ENCODE assay signal across 7 mouse cellular contexts in the genomic region with DNA sequence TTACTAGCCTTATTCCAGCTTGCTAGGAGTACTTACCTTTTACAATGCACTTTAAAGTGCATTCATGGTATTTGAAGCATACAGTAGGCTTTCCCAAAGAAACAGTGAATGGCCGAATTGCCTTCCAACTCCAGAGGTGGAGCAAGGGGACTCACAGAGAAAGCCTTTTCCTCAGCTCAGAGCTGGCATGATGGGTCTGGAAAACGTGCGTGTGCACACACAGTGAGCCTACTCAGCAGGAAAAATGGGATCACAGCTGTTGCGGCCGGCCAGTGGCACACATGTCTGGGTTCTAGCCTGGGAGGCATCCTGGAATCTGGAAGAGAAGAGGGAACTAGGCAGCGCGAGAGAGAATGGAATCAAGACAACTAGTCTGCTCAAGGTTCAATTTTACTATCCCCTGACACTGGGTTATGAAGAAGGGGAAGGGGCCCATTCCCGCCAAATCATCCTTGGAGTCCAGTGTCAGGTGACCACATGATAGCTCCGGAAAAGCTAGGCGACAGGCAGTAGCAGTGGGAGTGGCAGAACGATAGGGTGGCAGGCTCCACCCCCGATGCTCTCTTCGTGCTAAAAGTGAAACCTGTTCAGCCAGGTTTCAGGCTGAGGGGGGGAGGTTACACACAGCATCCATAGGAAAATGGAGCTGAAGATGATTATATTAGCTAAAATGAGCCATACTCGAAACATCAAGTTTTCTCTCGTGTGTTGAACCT. TPM values are rescaled to one million over a fixed set of nuclear protein-coding genes. Genes with fewer than 3 reads are reported as not detected.
DNase-seq lines count a peak whose midpoint lies in the region; ATAC-seq and TF ChIP-seq lines count a peak whose summit lies in the region.

No protein-coding gene starts in this region.

- no peaks in the 10 kb centered on the region for H3K27me3 ChIP-seq in spleen, adult 2 months (ENCODE audit: control insufficient read depth, insufficient read depth, low read length)
- peaks cover 19% of the 10 kb centered on the region for H3K27me3 ChIP-seq in embryonic facial prominence, embryonic 10.5 days (replicated peaks; ENCODE audit: low read depth, poor library complexity, severe bottlenecking)
- no peaks in the 10 kb centered on the region for H3K27me3 ChIP-seq in midbrain, embryonic 15.5 days (replicated peaks)

- DNase-seq in spleen, adult 2 months (ENCODE audit: low read depth in 1 of 2, low spot score in 2 of 2) = peak in 1 of 2 experiments; percentile 17
- no peak for DNase-seq in spleen, postnatal 14 days (ENCODE audit: low spot score in 2 of 2)
- DNase-seq in embryonic facial prominence, embryonic 10.5 days (ENCODE audit: low spot score) = peak; percentile 39
- no peak for DNase-seq in left cerebral cortex, adult 9 months (ENCODE audit: low spot score in 2 of 2)
- DNase-seq in cerebellum, adult 9-11 months = no peak

- peak overlapping the region; percentile 46 for H3K4me3 ChIP-seq in spleen, adult 2 months (ENCODE audit: extremely low read depth, insufficient read depth, insufficient read length)
- peak overlapping the region; percentile 45 for H3K4me3 ChIP-seq in embryonic facial prominence, embryonic 10.5 days
- H3K4me3 ChIP-seq in midbrain, embryonic 15.5 days = peak overlapping the region; percentile 28

- no peaks in the 10 kb centered on the region for H3K9me3 ChIP-seq in embryonic facial prominence, embryonic 10.5 days
- H3K9me3 ChIP-seq in midbrain, embryonic 15.5 days = no peaks in the 10 kb centered on the region

- no peak for TF ChIP-seq POLR2A in spleen, adult 2 months (IDR thresholded peaks at IDR 0.05; ENCODE audit: low read depth, low read length)

- 16% methylated on average over 15 of the region's 15 CpGs for WGBS in spleen, adult 2 months
- WGBS in embryonic facial prominence, embryonic 10.5 days = 22% methylated on average over 15 of the region's 15 CpGs
- 21% methylated on average over 15 of the region's 15 CpGs for WGBS in midbrain, embryonic 15.5 days

- H3K27ac ChIP-seq in spleen, adult 2 months (ENCODE audit: insufficient read depth, low read length) = no peak overlapping the region
- H3K27ac ChIP-seq in embryonic facial prominence, embryonic 10.5 days (replicated peaks) = no peak overlapping the region
- H3K27ac ChIP-seq in midbrain, embryonic 15.5 days = no peak overlapping the region

- H3K9ac ChIP-seq in midbrain, embryonic 15.5 days = no peak overlapping the region

- H3K36me3 ChIP-seq in spleen, adult 2 months (ENCODE audit: control insufficient read depth, insufficient read depth, low read length) = no peaks in the 10 kb centered on the region
- H3K36me3 ChIP-seq in embryonic facial prominence, embryonic 10.5 days (replicated peaks) = no peaks in the 10 kb centered on the region
- no peaks in the 10 kb centered on the region for H3K36me3 ChIP-seq in midbrain, embryonic 15.5 days (replicated peaks)

- no peak for TF ChIP-seq CTCF in spleen, adult 2 months (IDR thresholded peaks at IDR 0.05; ENCODE audit: extremely low read depth, insufficient read depth, insufficient read length, insufficient replicate concordance)

- ATAC-seq in inflammation-experienced regulatory T-cells, adult 6 months = peak; percentile 76
- peak; percentile 72 for ATAC-seq in midbrain, embryonic 15.5 days (replicated peaks)

- peak overlapping the region; percentile 49 for H3K4me2 ChIP-seq in midbrain, embryonic 15.5 days

- H3K4me1 ChIP-seq in spleen, adult 2 months (ENCODE audit: control insufficient read depth, insufficient read depth, insufficient read length) = peaks cover 3% of the 10 kb centered on the region; the same call in 1 of the 2 replicates
- H3K4me1 ChIP-seq in embryonic facial prominence, embryonic 10.5 days = peaks cover 9% of the 10 kb centered on the region
- H3K4me1 ChIP-seq in midbrain, embryonic 15.5 days = peaks cover 3% of the 10 kb centered on the region; the same call in 1 of the 2 replicates

RNA-seq across cellular contexts. Expression of a gene that starts 22.3 kb away (rescaled TPM):
- polyA plus RNA-seq in spleen, adult 2 months (2012; rRNA removed) = 0.11 and 0.13 TPM in 2 replicates
- polyA plus RNA-seq in embryonic facial prominence, embryonic 10.5 days (2016; fragmentation: Nextera tagmentation; extraction: Ambion mirVana) = 0.23 and 0.79 TPM in 2 replicates
- 1 to 10 TPM; 1.0 to 3.3 (median 1.9) TPM for polyA plus RNA-seq in inflammation-experienced regulatory T-cells, adult 6 months (2017; shearing (Covaris generic))
- 2.0 and 3.0 TPM in 2 replicates for polyA plus RNA-seq in midbrain, embryonic 15.5 days (2015; fragmentation: Nextera tagmentation; extraction: Ambion mirVana)

RNA-seq across cellular contexts. Expression of a gene that starts 27.8 kb away (rescaled TPM):
- 0.50 and 0.55 TPM in 2 replicates for polyA plus RNA-seq in spleen, adult 2 months (2012; rRNA removed)
- polyA plus RNA-seq in embryonic facial prominence, embryonic 10.5 days (2016; fragmentation: Nextera tagmentation; extraction: Ambion mirVana) = 5.6 and 6.0 TPM in 2 replicates
- under 1 TPM; 0.11 to 0.68 (median 0.57) TPM for polyA plus RNA-seq in inflammation-experienced regulatory T-cells, adult 6 months (2017; shearing (Covaris generic))
- polyA plus RNA-seq in midbrain, embryonic 15.5 days (2015; fragmentation: Nextera tagmentation; extraction: Ambion mirVana) = 12.5 and 12.6 TPM in 2 replicates

RNA-seq across cellular contexts. Expression of a gene that starts 54.9 kb away (rescaled TPM):
- polyA plus RNA-seq in spleen, adult 2 months (2012; rRNA removed) = 11.6 and 12.9 TPM in 2 replicates
- 18.2 and 20.2 TPM in 2 replicates for polyA plus RNA-seq in embryonic facial prominence, embryonic 10.5 days (2016; fragmentation: Nextera tagmentation; extraction: Ambion mirVana)
- 1 to 10 TPM; 5.0 to 6.5 (median 5.5) TPM for polyA plus RNA-seq in inflammation-experienced regulatory T-cells, adult 6 months (2017; shearing (Covaris generic))
- polyA plus RNA-seq in midbrain, embryonic 15.5 days (2015; fragmentation: Nextera tagmentation; extraction: Ambion mirVana) = 17.3 and 18.9 TPM in 2 replicates
